Mouse (Mus musculus): ENCODE measurements around the gene Olfr1065. TPM values are rescaled to one million over a fixed set of nuclear protein-coding genes. Genes with fewer than 3 reads are reported as not detected.
"Not testable (repeated sequence)": the region's sequence is repeated elsewhere in the genome, so short reads cannot be mapped to it uniquely, and the experiment has no call there.

The Olfr1065 gene
- not detected in 2 replicates for polyA plus RNA-seq (2014; fragmentation: Nextera tagmentation; extraction: Ambion mirVana)

GRCm38 (mm10) chr2:86450491-86450890 lies at the start of gene Olfr1065:
TSS of gene Olfr1065 (minus strand) at chr2:86450591.
- H3K4me1 ChIP-seq (ENCODE audit: control insufficient read depth in 2 of 2, insufficient read depth in 2 of 2, low read length in 2 of 2); ATAC-seq (ENCODE audit: insufficient number of reproducible peaks, insufficient read depth, low FRiP score, low read depth); H3K27ac ChIP-seq (replicated peaks in 1 of 2; ENCODE audit: control insufficient read depth in 1 of 2, insufficient read depth in 1 of 2, low read depth in 2 of 2, low read length in 2 of 2); H3K9ac ChIP-seq (ENCODE audit: low read length); H3K4me2 ChIP-seq (ENCODE audit: low read length); H3K4me3 ChIP-seq (ENCODE audit: control insufficient read depth in 1 of 2, insufficient read depth in 1 of 2, low read depth in 1 of 2, low read length in 2 of 2); H3K36me3 ChIP-seq (ENCODE audit: control insufficient read depth, insufficient read depth, low read length); H3K27me3 ChIP-seq (ENCODE audit: control insufficient read depth, insufficient read depth, low read length); H3K9me3 ChIP-seq (ENCODE audit: control insufficient read depth, low read length): not testable (repeated sequence)
- WGBS, result no CpG with 5 or more reads among the region's 1 CpGs

GRCm38 (mm10) chr2:86487286-86487685 lies 36.9 kb upstream of the Olfr1065 start, which contains the start of gene Olfr228:
TSS of gene Olfr228 (minus strand) at chr2:86487386.
- H3K4me2 ChIP-seq (ENCODE audit: low read length), result no peak within 1 kb of the TSS
- H3K4me1 ChIP-seq (ENCODE audit: control insufficient read depth in 2 of 2, insufficient read depth in 2 of 2, low read length in 2 of 2), result no peaks in the 10 kb centered on the region
- no peak within 1 kb of the TSS for H3K27ac ChIP-seq (replicated peaks in 1 of 2; ENCODE audit: control insufficient read depth in 1 of 2, insufficient read depth in 1 of 2, low read depth in 2 of 2, low read length in 2 of 2)
- WGBS, result 29% methylated on average over 1 of the region's 1 CpGs
- no peaks in the 10 kb centered on the region for H3K36me3 ChIP-seq (ENCODE audit: control insufficient read depth, insufficient read depth, low read length)
- no peak within 1 kb of the TSS for H3K4me3 ChIP-seq (ENCODE audit: control insufficient read depth in 1 of 2, insufficient read depth in 1 of 2, low read depth in 1 of 2, low read length in 2 of 2)
- H3K9me3 ChIP-seq (ENCODE audit: control insufficient read depth, low read length), result no peaks in the 10 kb centered on the region
- no peaks in the 10 kb centered on the region for H3K27me3 ChIP-seq (ENCODE audit: control insufficient read depth, insufficient read depth, low read length)
- no peak within 1 kb of the TSS for H3K9ac ChIP-seq (ENCODE audit: low read length)
- ATAC-seq (ENCODE audit: insufficient number of reproducible peaks, insufficient read depth, low FRiP score, low read depth), result no peak

DNA sequence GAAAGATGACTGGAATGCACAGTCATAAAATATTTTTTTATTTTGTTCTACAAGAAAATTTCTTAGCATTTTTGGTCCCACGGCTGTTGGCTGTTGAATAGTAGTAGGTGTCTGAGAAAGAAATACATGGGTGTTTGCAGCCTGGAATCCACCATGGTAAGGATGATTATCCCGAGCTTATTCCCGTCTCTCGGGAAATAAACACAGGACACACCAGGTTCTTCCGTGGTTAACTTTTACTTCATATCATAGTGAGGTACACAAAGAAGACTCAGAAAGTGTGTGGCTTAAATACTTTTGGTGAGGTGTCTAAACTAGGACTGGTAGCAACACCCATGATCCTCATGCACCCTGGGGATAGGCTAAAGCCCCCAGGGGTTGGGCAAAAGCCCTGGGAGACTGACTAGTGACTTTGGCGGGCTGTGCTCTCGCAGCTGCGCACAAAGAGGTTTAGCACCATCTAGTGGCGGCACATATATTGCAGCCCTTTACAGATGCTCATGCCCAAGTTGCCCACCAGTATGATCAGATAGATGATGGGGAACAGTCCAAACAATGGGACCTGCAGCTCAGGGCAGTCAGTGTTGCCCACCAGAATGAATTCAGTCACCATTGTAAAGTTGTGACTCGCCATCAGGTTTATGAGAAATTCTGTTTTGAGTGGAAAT lies 14.2 kb upstream of the Olfr1065 start:
- Histone ChIP-seq H3K4me2 (ENCODE audit: low read length) (peak overlapping the region; percentile 47), H3K9me3 (ENCODE audit: control insufficient read depth, low read length) (no peaks in the 10 kb centered on the region), H3K4me3 (ENCODE audit: control insufficient read depth in 1 of 2, insufficient read depth in 1 of 2, low read depth in 1 of 2, low read length in 2 of 2) (peak overlapping the region in 1 of 2 experiments; percentile 18; a peak in 1 of 4 replicates), H3K27me3 (ENCODE audit: control insufficient read depth, insufficient read depth, low read length) (no peaks in the 10 kb centered on the region), H3K36me3 (ENCODE audit: control insufficient read depth, insufficient read depth, low read length) (no peaks in the 10 kb centered on the region), H3K27ac (replicated peaks in 1 of 2; ENCODE audit: control insufficient read depth in 1 of 2, insufficient read depth in 1 of 2, low read depth in 2 of 2, low read length in 2 of 2) (no peak overlapping the region), H3K4me1 (ENCODE audit: control insufficient read depth in 2 of 2, insufficient read depth in 2 of 2, low read length in 2 of 2) (no peaks in the 10 kb centered on the region), H3K9ac (ENCODE audit: low read length) (no peak overlapping the region)
- ATAC-seq (ENCODE audit: insufficient number of reproducible peaks, insufficient read depth, low FRiP score, low read depth), result no peak
- 31% methylated on average over 10 of the region's 10 CpGs for WGBS

DNA sequence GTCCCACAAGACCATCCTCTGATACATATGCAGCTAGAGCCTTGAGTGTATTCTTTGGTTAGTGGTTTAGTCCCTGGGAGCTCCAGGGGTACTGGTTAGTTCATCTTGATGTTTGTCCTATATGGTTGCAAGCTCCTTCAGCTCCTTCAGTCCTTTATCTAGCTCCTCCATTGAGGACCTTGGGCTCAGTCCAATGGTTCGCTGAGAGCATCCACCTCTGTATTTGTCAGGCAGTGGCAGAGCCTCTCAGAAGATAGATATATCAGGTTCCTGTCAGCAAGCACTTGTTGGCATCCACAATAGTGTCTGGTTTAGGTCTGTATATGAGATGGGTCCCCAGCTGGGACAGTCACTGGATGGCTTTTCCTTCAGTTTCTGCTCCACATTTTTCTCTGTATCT lies 10.0 kb upstream of the Olfr1065 start:
- H3K9ac ChIP-seq (ENCODE audit: low read length), result no peak overlapping the region
- no peaks in the 10 kb centered on the region for H3K4me1 ChIP-seq (ENCODE audit: control insufficient read depth in 2 of 2, insufficient read depth in 2 of 2, low read length in 2 of 2)
- no peak overlapping the region for H3K27ac ChIP-seq (replicated peaks in 1 of 2; ENCODE audit: control insufficient read depth in 1 of 2, insufficient read depth in 1 of 2, low read depth in 2 of 2, low read length in 2 of 2)
- 43% methylated on average over 1 of the region's 1 CpGs for WGBS
- H3K36me3 ChIP-seq (ENCODE audit: control insufficient read depth, insufficient read depth, low read length), result no peaks in the 10 kb centered on the region
- no peak overlapping the region for H3K4me2 ChIP-seq (ENCODE audit: low read length)
- H3K27me3 ChIP-seq (ENCODE audit: control insufficient read depth, insufficient read depth, low read length), result no peaks in the 10 kb centered on the region
- no peak for ATAC-seq (ENCODE audit: insufficient number of reproducible peaks, insufficient read depth, low FRiP score, low read depth)
- H3K4me3 ChIP-seq (ENCODE audit: control insufficient read depth in 1 of 2, insufficient read depth in 1 of 2, low read depth in 1 of 2, low read length in 2 of 2), result no peak overlapping the region
- no peaks in the 10 kb centered on the region for H3K9me3 ChIP-seq (ENCODE audit: control insufficient read depth, low read length)

GRCm38 (mm10) chr2:86456169-86456568 lies 5.8 kb upstream of the Olfr1065 start, which contains the start of gene Olfr1066:
TSS of gene Olfr1066 (minus strand) at chr2:86456269.
- no peaks in the 10 kb centered on the region for H3K4me1 ChIP-seq (ENCODE audit: control insufficient read depth in 2 of 2, insufficient read depth in 2 of 2, low read length in 2 of 2)
- no peaks in the 10 kb centered on the region for H3K36me3 ChIP-seq (ENCODE audit: control insufficient read depth, insufficient read depth, low read length)
- no peaks in the 10 kb centered on the region for H3K9me3 ChIP-seq (ENCODE audit: control insufficient read depth, low read length)
- H3K4me3 ChIP-seq (ENCODE audit: control insufficient read depth in 1 of 2, insufficient read depth in 1 of 2, low read depth in 1 of 2, low read length in 2 of 2), result no peak within 1 kb of the TSS
- H3K27ac ChIP-seq (replicated peaks in 1 of 2; ENCODE audit: control insufficient read depth in 1 of 2, insufficient read depth in 1 of 2, low read depth in 2 of 2, low read length in 2 of 2), result no peak within 1 kb of the TSS
- no peaks in the 10 kb centered on the region for H3K27me3 ChIP-seq (ENCODE audit: control insufficient read depth, insufficient read depth, low read length)
- H3K9ac ChIP-seq (ENCODE audit: low read length), result no peak within 1 kb of the TSS
- no peak within 1 kb of the TSS for H3K4me2 ChIP-seq (ENCODE audit: low read length)
- no peak for ATAC-seq (ENCODE audit: insufficient number of reproducible peaks, insufficient read depth, low FRiP score, low read depth)
- WGBS, result 85% methylated on average over 1 of the region's 1 CpGs

- H3K9ac ChIP-seq (ENCODE audit: low read length); H3K27ac ChIP-seq (replicated peaks in 1 of 2; ENCODE audit: control insufficient read depth in 1 of 2, insufficient read depth in 1 of 2, low read depth in 2 of 2, low read length in 2 of 2); H3K9me3 ChIP-seq (ENCODE audit: control insufficient read depth, low read length); ATAC-seq (ENCODE audit: insufficient number of reproducible peaks, insufficient read depth, low FRiP score, low read depth); H3K27me3 ChIP-seq (ENCODE audit: control insufficient read depth, insufficient read depth, low read length); H3K36me3 ChIP-seq (ENCODE audit: control insufficient read depth, insufficient read depth, low read length); H3K4me3 ChIP-seq (ENCODE audit: control insufficient read depth in 1 of 2, insufficient read depth in 1 of 2, low read depth in 1 of 2, low read length in 2 of 2); H3K4me2 ChIP-seq (ENCODE audit: low read length); H3K4me1 ChIP-seq (ENCODE audit: control insufficient read depth in 2 of 2, insufficient read depth in 2 of 2, low read length in 2 of 2): not testable (repeated sequence)
- WGBS, result 73% methylated on average over 1 of the region's 1 CpGs
These were observed 8.3 kb downstream of the Olfr1065 start for GRCm38 (mm10) chr2:86442101-86442500.

DNA sequence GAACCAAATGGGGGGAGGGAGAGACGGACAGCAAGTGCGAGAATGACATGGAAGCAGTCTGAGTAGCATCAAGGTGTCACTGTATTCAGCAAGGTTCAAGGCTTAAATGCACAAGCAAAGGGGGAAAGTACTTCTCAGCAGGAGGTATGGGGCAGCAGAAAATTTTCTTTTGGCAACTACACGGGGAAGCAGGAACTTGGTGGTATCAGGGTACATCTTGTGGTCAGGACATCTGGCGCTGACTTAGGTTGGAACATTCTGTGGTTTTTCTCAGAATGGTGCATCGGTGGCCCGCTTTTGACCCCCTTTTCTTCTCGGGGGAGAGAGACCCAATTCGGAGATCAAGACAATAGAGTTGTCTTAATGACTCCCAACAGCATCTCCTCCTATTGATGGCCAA lies 21.9 kb downstream of the Olfr1065 start:
- WGBS, result 81% methylated on average over 8 of the region's 8 CpGs
- not testable (repeated sequence) for ATAC-seq (ENCODE audit: insufficient number of reproducible peaks, insufficient read depth, low FRiP score, low read depth); H3K9ac ChIP-seq (ENCODE audit: low read length)

DNA sequence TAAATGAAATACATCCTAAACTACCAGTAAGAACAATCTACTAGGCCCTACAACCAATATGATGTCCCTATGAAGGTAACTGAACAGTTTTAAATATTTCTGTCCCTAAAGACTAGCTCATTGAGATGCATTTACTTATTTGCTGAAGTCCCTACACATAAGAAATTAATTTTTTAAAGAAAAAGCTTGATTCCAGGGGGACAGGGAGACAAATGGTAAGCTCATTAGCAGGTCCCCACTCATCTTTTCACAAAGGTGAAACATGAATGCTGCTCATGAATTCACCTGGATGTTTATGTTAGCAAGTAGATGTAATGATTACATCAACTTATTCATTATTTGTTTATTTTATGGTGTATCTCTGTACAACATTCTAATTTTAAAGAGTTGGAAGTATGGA lies 23.7 kb downstream of the Olfr1065 start, which contains the start of gene Olfr1062:
TSS of gene Olfr1062 (minus strand) at position 101 of the 400 bp plus-strand sequence.
- H3K27ac ChIP-seq (replicated peaks in 1 of 2; ENCODE audit: control insufficient read depth in 1 of 2, insufficient read depth in 1 of 2, low read depth in 2 of 2, low read length in 2 of 2); H3K9me3 ChIP-seq (ENCODE audit: control insufficient read depth, low read length); ATAC-seq (ENCODE audit: insufficient number of reproducible peaks, insufficient read depth, low FRiP score, low read depth); H3K4me3 ChIP-seq (ENCODE audit: control insufficient read depth in 1 of 2, insufficient read depth in 1 of 2, low read depth in 1 of 2, low read length in 2 of 2); H3K4me1 ChIP-seq (ENCODE audit: control insufficient read depth in 2 of 2, insufficient read depth in 2 of 2, low read length in 2 of 2); H3K36me3 ChIP-seq (ENCODE audit: control insufficient read depth, insufficient read depth, low read length); H3K27me3 ChIP-seq (ENCODE audit: control insufficient read depth, insufficient read depth, low read length); H3K9ac ChIP-seq (ENCODE audit: low read length); H3K4me2 ChIP-seq (ENCODE audit: low read length): not testable (repeated sequence)

More for the DNA sequence above, 21.9 kb downstream of the Olfr1065 start:
- H3K4me2 ChIP-seq (ENCODE audit: low read length); H3K36me3 ChIP-seq (ENCODE audit: control insufficient read depth, insufficient read depth, low read length); H3K27ac ChIP-seq (replicated peaks in 1 of 2; ENCODE audit: control insufficient read depth in 1 of 2, insufficient read depth in 1 of 2, low read depth in 2 of 2, low read length in 2 of 2); H3K27me3 ChIP-seq (ENCODE audit: control insufficient read depth, insufficient read depth, low read length); H3K9me3 ChIP-seq (ENCODE audit: control insufficient read depth, low read length); H3K4me3 ChIP-seq (ENCODE audit: control insufficient read depth in 1 of 2, insufficient read depth in 1 of 2, low read depth in 1 of 2, low read length in 2 of 2); H3K4me1 ChIP-seq (ENCODE audit: control insufficient read depth in 2 of 2, insufficient read depth in 2 of 2, low read length in 2 of 2): not testable (repeated sequence)

Measured in heart, embryonic 14.5 days (tissue).